Mouse (Mus musculus) ES-E14 (cell line): Measurements from ENCODE around the gene Itpr1.

Experiments used
- CHD2 ChIP-seq: IDR thresholded peaks from 2 replicates; pipeline ENCODE4 v1.6.1; 2014; ENCODE audit warnings: mild to moderate bottlenecking, low read depth, low read length, inconsistent platforms
- HCFC1 ChIP-seq: IDR thresholded peaks from 2 replicates; pipeline ENCODE4 v1.6.1; 2012; ENCODE audit warnings: low read length, inconsistent platforms, borderline replicate concordance; ENCODE audit not compliant: insufficient read depth
- MAFK ChIP-seq: IDR thresholded peaks from 2 replicates; pipeline ENCODE4 v1.6.1; 2014; ENCODE audit warnings: mild to moderate bottlenecking, low read depth, low read length, inconsistent platforms; ENCODE audit not compliant: insufficient read depth
- ZC3H11A ChIP-seq: IDR thresholded peaks from 2 replicates; pipeline ENCODE4 v1.6.1; 2012; ENCODE audit warnings: low read depth, mild to moderate bottlenecking, inconsistent platforms, low read length, borderline replicate concordance
- ZNF384 ChIP-seq: IDR thresholded peaks from 2 replicates; pipeline ENCODE4 v1.6.1; 2012; ENCODE audit warnings: low read depth, low read length, inconsistent platforms

- TF ChIP-seq ZC3H11A = no peak
- no peak for TF ChIP-seq HCFC1
- no peak for TF ChIP-seq CHD2
- TF ChIP-seq MAFK = no peak
- no peak for TF ChIP-seq ZNF384
These were observed 76.1 kb downstream of the Itpr1 start for GRCm38 (mm10) chr6:108288979-108289378.
